In genomic region chr15:81663697-81664561, GRCm38 (mm10) we compare ENCODE assay signal across 1 mouse cellular context.
TF ChIP-seq lines count a peak whose summit lies in the region.

Gene L3mbtl2 (plus strand): TSS chr15:81663889.

TF ChIP-seq in CH12.LX, 34 proteins besides CTCF, POLR2A, EP300 and RAD21 (continued from another document):
- TF ChIP-seq GABPA (IDR thresholded peaks at IDR 0.05; ENCODE audit: insufficient replicate concordance, low read depth, low read length) (peak; percentile 56; the same call in 1 of the 2 replicates), BHLHE40 (IDR thresholded peaks at IDR 0.05; ENCODE audit: low read depth, low read length) (peak; percentile 77), RCOR1 (conservative IDR thresholded peaks at IDR 0.05; ENCODE audit: low read depth, low read length) (no peak)
